Mouse (Mus musculus): ENCODE measurements at regions not wholly inside any gene's neighbourhood (a gene's known extent, or its start where the extent isn't known, plus 50 kb on each side); places are given as distances from the start of the nearest gene placed in this dataset.
A peak's percentile ranks its signal among the peaks of the same experiment; 100 is the strongest.

DNA sequence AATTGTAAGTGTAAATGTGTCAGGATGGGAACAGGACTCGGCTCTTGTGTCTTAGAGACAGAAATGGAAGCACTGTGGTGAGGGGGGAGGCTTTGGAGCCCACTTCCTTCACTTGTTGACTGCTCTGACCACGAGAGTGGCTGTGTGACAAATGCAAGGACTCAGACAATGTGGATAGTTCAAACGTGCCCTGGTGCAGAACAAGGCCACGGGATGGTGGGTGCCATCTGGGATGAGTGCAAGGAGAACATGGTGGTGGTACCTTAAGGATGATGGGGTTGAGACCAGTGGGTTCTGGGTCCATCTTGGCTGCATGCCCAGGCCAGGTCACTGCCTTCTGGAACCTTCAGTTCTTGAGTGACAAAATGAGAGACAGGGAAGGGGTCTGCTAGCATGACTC is 132.3 kb upstream of the Syt13 start:
- no peak for DNase-seq
- intact Hi-C loops (cut with DNase I; ENCODE audit: low total_unique reads) = no loop called here

GRCm38 (mm10) chr2:92784916-92785315 is 130.0 kb upstream of the Syt13 start:
- no peak for DNase-seq
- intact Hi-C loops (cut with DNase I; ENCODE audit: low total_unique reads) = no loop called here

- DNase-seq = no peak
- intact Hi-C loops (cut with DNase I; ENCODE audit: low total_unique reads) = no loop called here
Observed at GRCm38 (mm10) chr2:92787925-92788410, 126.9 kb upstream of the Syt13 start.

- intact Hi-C loops (cut with DNase I; ENCODE audit: low total_unique reads) = no loop called here
- DNase-seq = no peak
Observed at GRCm38 (mm10) chr2:92788875-92789274, 126.0 kb upstream of the Syt13 start.

DNA sequence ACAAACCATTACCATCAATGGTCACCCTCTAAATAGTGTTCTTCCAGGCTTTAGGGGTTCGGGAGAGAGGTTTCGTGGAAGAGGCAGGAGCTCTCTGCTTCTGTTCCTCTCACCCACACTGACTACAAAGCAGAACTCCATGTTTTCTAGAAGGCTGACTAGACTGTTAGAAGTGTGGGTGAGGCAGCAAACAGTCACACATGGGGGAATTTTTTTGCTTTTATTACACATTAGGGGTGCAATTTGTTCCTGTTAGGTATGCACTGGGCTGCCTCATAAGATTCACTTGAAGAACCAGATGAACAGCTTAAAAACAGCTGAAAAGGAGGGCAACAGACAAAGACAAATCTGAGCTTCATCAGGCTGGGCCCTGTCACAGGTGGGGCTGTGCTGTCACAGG is 124.5 kb upstream of the Syt13 start:
- no peak for DNase-seq
- intact Hi-C loops (cut with DNase I; ENCODE audit: low total_unique reads) = no loop called here

DNA sequence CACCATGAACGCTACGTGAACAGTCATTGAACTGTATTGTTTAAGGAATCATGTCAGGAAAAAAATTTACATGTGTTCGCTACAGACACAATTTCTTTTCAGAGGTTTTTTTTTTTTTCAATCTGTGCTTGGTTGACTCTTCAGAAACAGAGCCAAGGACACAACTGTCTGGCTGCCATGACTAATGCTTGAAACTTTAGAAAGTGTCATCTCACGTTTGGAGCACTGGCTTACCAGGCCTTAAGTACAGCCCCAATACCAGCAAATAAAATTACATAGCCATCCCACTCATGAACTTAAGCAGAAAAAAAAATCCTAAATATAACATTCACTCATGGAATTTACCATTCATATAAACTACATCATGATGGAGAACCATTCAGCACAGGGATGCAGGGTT is 115.1 kb upstream of the Syt13 start:
- intact Hi-C loops (cut with DNase I; ENCODE audit: low total_unique reads) = no loop called here
- DNase-seq = no peak

DNA sequence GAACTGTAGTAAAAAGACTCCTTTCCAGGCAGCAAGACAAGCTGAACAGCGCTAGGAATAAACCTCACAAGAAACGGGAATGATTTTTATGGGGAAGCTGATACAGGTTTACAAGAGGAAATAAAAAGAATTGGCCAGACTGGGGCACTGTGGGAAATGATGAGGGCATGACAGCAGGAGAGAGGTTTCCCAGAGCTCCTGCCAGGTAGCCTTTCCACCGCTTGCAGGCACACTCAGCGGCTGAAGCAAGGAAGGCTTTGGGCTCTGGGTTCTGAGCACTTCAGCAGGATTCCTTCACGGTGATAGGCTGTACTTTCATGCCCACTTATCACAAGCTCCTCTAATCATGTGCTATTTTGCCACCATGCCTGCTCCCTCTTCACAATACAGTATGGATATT is 114.2 kb upstream of the Syt13 start:
- intact Hi-C loops (cut with DNase I; ENCODE audit: low total_unique reads) = no loop called here
- DNase-seq = no peak

DNA sequence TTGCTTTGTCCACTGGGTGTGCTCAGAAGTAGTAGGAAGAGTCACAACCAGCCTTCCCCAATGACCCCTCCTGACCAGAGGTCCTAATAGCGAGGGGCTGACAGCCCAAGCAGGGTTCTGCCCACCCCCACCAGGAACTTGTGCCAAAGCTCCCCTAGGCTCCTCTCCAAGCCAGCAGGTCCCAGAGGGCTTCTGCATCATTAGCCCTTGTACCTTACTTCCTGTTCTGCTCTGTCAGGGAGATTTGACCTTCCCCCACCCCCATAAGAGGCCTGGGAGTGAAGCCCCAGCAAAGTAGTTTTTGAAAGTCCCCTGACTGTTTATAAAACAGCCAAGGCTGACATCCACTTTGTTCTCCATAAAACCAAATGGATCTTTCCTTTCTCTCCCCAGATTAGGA is 110.0 kb upstream of the Syt13 start:
- intact Hi-C loops (cut with DNase I; ENCODE audit: low total_unique reads) = no loop called here
- DNase-seq = no peak

- DNase-seq = no peak
- intact Hi-C loops (cut with DNase I; ENCODE audit: low total_unique reads) = no loop called here
Observed at GRCm38 (mm10) chr2:92805761-92806160, 109.1 kb upstream of the Syt13 start.

GRCm38 (mm10) chr2:92806481-92807195 is 108.3 kb upstream of the Syt13 start:
- intact Hi-C loops (cut with DNase I; ENCODE audit: low total_unique reads) = no loop called here
- no peak for DNase-seq

- DNase-seq = no peak
- intact Hi-C loops (cut with DNase I; ENCODE audit: low total_unique reads) = no loop called here
Observed at GRCm38 (mm10) chr2:92807404-92807803, 107.5 kb upstream of the Syt13 start.

- intact Hi-C loops (cut with DNase I; ENCODE audit: low total_unique reads) = no loop called here
- no peak for DNase-seq
Observed at GRCm38 (mm10) chr2:92808121-92808520, 106.8 kb upstream of the Syt13 start.

GRCm38 (mm10) chr2:92809226-92809625 is 105.7 kb upstream of the Syt13 start:
- intact Hi-C loops (cut with DNase I; ENCODE audit: low total_unique reads) = no loop called here
- DNase-seq = no peak

- no peak for DNase-seq
- intact Hi-C loops (cut with DNase I; ENCODE audit: low total_unique reads) = loop anchor here (5.0 kb wide), 2 partner anchors 203 to 323 kb away; no protein-coding TSS in a partner anchor
Observed at GRCm38 (mm10) chr2:92809681-92810323, 105.1 kb upstream of the Syt13 start.

- peak; percentile 21 for DNase-seq
- intact Hi-C loops (cut with DNase I; ENCODE audit: low total_unique reads) = loop anchor here (5.0 kb wide), 2 partner anchors 204 to 324 kb away; no protein-coding TSS in a partner anchor
Observed at GRCm38 (mm10) chr2:92810956-92811355, 103.9 kb upstream of the Syt13 start.

- no peak for DNase-seq
- intact Hi-C loops (cut with DNase I; ENCODE audit: low total_unique reads) = loop anchor here (5.0 kb wide), 2 partner anchors 206 to 326 kb away; no protein-coding TSS in a partner anchor
Observed at GRCm38 (mm10) chr2:92813028-92813427, 101.9 kb upstream of the Syt13 start.

DNA sequence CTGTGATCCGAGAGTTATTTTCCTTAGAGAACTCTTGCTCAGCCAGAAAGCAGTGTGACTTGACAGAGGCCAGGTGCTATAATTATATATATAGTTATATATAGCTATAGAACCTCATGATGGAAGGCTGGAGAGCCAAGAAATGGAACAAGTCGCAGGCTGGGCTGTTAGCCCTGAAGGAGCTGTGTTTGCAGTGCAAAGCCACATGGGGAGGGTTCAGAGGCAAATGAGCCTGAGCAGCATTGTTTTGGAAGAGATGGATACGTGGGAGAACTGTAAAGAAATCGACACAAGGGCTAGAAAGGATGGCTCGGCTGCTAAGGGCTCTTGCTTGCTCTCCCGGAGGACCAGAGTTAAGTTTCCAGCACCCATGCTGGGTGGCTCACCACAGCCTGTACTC is 95.3 kb upstream of the Syt13 start:
- intact Hi-C loops (cut with DNase I; ENCODE audit: low total_unique reads) = no loop called here
- no peak for DNase-seq

- intact Hi-C loops (cut with DNase I; ENCODE audit: low total_unique reads) = no loop called here
- DNase-seq = no peak
Observed at GRCm38 (mm10) chr2:92824325-92824724, 90.6 kb upstream of the Syt13 start.

- DNase-seq = no peak
- intact Hi-C loops (cut with DNase I; ENCODE audit: low total_unique reads) = no loop called here
Observed at GRCm38 (mm10) chr2:92825395-92825794, 89.5 kb upstream of the Syt13 start.

DNA sequence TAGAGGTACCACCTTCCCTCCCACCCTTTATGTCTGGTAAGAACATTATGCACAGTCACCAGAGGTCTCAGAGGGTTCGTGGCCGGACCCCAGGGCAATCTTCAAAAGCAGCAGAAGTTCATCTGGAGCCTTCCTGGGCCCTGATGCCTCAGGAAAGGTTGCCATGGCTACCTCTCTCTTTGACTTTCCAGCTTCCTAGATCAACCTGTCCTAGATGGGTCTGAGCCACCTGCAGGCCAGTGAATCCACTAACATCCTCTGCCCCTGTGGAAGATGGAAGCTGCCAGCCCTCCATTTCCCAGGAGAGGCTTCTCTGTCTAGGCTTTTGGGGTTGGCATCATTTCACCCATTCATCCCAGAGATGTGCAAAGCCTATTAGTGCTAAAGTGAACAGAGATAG is 84.8 kb upstream of the Syt13 start:
- intact Hi-C loops (cut with DNase I; ENCODE audit: low total_unique reads) = no loop called here
- no peak for DNase-seq

DNA sequence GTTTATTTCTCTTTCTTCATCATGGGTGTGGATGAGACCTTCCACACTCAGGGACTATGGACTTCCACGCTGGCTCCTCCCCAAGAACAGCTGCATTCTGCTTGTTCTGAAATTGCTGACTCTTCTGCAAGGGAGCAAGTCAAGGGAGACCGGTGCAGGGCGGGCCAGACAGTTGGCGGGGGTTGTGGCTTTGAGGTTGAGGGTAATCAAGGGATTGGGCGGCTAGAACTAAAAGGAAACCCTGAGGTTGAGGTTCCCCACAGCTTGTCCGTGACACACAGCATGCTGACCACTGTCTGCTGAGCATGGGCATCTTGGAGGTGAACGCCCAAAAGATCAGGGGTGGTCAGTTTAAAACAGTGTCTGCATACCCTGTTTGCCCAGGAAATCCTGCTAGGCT is 83.1 kb upstream of the Syt13 start:
- DNase-seq = no peak
- intact Hi-C loops (cut with DNase I; ENCODE audit: low total_unique reads) = no loop called here

Measured in gastrocnemius, postnatal 14 days (tissue).